Mouse (Mus musculus): ENCODE measurements around the gene Tmem45b. TPM values are rescaled to one million over a fixed set of nuclear protein-coding genes. Genes with fewer than 3 reads are reported as not detected.
A peak's percentile ranks its signal among the peaks of the same experiment; 100 is the strongest.

The Tmem45b gene
- polyA plus RNA-seq, 1 experiment from 2014 or later = 110 TPM

DNA sequence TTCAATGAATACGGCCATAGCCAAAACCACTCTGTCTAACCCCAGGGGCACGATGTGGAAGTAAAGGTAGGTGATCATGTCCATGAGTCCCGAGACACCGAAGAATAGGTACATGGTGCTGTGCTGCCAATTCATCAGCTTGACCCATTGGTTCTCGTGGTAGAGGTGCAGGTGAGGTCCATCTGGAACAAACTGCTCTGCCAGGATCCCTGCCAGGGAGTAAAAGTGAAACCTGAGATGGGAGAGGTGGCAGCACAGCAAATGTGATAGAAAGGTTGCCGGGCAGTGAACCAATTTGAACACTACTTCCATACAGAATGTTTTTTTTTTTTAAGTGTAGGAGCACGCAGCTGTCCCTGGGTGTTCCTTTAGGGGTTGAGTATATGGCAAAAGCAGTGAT lies 35.3 kb downstream of the Tmem45b start:
- Histone ChIP-seq H3K9me3 (ENCODE audit: control insufficient read depth, low read length) (no peaks in the 10 kb centered on the region), H3K4me2 (replicated peaks; ENCODE audit: low read depth) (no peak overlapping the region), H3K4me1 (replicated peaks; ENCODE audit: control insufficient read depth, insufficient read depth) (no peaks in the 10 kb centered on the region), H3K36me3 (ENCODE audit: control insufficient read depth, insufficient read depth, low read length) (no peaks in the 10 kb centered on the region), H3K9ac (ENCODE audit: low read length) (no peak overlapping the region), H3K27ac (replicated peaks) (no peak overlapping the region), H3K4me3 (ENCODE audit: low read depth, low read length) (no peak overlapping the region), H3K27me3 (ENCODE audit: control insufficient read depth, insufficient read depth, low read length) (no peaks in the 10 kb centered on the region)
- ATAC-seq (ENCODE audit: low FRiP score, low TSS enrichment) = no peak
- DNase-seq (ENCODE audit: low spot score) = no peak
- WGBS = 78% methylated on average over 7 of the region's 7 CpGs
- TF ChIP-seq EP300 (optimal IDR thresholded peaks at IDR 0.05) (no peak), CTCF (IDR thresholded peaks at IDR 0.05; ENCODE audit: low read depth) (no peak)

DNA sequence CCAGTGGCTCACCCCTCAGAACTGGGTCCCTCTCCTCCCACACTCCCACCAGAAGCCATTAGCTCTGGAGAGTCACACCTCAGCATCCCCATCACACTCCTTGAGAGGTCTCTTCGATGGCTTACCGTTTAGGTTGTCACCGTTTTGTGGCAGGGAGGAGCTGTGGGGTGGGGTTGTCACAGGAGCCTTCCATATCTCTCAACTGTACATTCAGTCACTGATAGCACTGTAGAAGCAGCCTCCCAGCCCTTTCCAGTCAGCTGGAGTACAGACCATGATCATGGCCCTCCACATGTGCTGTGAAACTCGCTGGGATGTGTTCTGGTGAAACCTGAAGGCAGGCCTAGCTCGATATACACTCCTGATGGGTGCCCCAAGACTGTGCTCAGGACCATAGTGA lies 42.1 kb downstream of the Tmem45b start:
- no peak overlapping the region for H3K27ac ChIP-seq (replicated peaks)
- H3K9ac ChIP-seq (ENCODE audit: low read length) = no peak overlapping the region
- H3K4me1 ChIP-seq (replicated peaks; ENCODE audit: control insufficient read depth, insufficient read depth) = no peaks in the 10 kb centered on the region
- WGBS = 76% methylated on average over 5 of the region's 5 CpGs
- ATAC-seq (ENCODE audit: low FRiP score, low TSS enrichment) (peak; percentile 40; the same call in 1 of the 2 replicates), DNase-seq (ENCODE audit: low spot score) (no peak)
- no peaks in the 10 kb centered on the region for H3K27me3 ChIP-seq (ENCODE audit: control insufficient read depth, insufficient read depth, low read length)
- H3K4me3 ChIP-seq (ENCODE audit: low read depth, low read length) = no peak overlapping the region
- no peak overlapping the region for H3K4me2 ChIP-seq (replicated peaks; ENCODE audit: low read depth)
- no peaks in the 10 kb centered on the region for H3K9me3 ChIP-seq (ENCODE audit: control insufficient read depth, low read length)
- TF ChIP-seq EP300 (optimal IDR thresholded peaks at IDR 0.05) (no peak), CTCF (IDR thresholded peaks at IDR 0.05; ENCODE audit: low read depth) (no peak)
- peaks cover 21% of the 10 kb centered on the region for H3K36me3 ChIP-seq (ENCODE audit: control insufficient read depth, insufficient read depth, low read length)

DNA sequence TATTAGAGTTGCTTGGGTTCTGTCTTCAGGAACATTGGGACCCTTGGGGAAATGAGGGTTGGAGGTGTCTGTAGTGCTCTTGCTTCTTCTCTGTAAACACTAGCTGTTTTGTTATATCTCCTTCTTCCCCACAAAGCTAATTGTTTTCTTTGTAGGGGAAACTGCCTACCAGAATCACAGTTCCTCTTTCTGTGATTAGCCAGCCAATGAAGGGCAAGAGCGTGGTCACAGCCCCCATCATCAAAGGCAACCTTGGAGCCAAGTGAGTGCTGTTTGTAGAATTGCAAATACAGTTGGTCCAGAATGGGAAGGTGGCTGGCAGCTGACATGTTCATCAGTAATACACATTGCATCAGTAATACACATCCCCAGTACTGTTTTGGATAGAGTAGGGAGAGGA lies 45.4 kb downstream of the Tmem45b start:
- Histone ChIP-seq H3K9ac (ENCODE audit: low read length) (no peak overlapping the region), H3K9me3 (ENCODE audit: control insufficient read depth, low read length) (no peaks in the 10 kb centered on the region), H3K27ac (replicated peaks) (no peak overlapping the region), H3K4me3 (ENCODE audit: low read depth, low read length) (no peak overlapping the region), H3K4me1 (replicated peaks; ENCODE audit: control insufficient read depth, insufficient read depth) (no peaks in the 10 kb centered on the region), H3K36me3 (ENCODE audit: control insufficient read depth, insufficient read depth, low read length) (peaks cover 31% of the 10 kb centered on the region), H3K27me3 (ENCODE audit: control insufficient read depth, insufficient read depth, low read length) (no peaks in the 10 kb centered on the region), H3K4me2 (replicated peaks; ENCODE audit: low read depth) (no peak overlapping the region)
- DNase-seq (ENCODE audit: low spot score) (no peak), ATAC-seq (ENCODE audit: low FRiP score, low TSS enrichment) (no peak)
- WGBS = 94% methylated on average over 1 of the region's 1 CpGs
- TF ChIP-seq EP300 (optimal IDR thresholded peaks at IDR 0.05) (no peak), CTCF (IDR thresholded peaks at IDR 0.05; ENCODE audit: low read depth) (no peak)

DNA sequence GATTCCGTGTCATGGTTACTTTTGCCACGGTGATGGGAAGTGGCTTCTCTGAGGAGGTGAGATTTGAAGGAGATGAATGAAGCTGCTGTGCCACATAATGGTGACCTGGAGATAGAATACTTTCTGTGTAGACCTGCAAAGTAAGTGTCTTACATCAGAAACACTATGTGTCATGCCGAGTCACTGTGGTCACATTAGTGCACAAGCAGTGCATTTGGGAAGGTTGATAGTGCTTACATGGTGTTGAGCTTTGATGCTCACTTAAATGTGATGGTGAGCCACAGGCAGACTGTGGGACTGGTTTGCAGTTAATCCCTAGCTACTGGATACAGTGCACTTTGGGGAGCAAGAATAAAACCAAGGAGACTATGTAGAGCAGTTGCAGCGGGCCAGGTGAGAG lies 52.1 kb downstream of the Tmem45b start:
- Histone ChIP-seq H3K27ac (replicated peaks) (no peak overlapping the region), H3K27me3 (ENCODE audit: control insufficient read depth, insufficient read depth, low read length) (no peaks in the 10 kb centered on the region), H3K4me1 (replicated peaks; ENCODE audit: control insufficient read depth, insufficient read depth) (no peaks in the 10 kb centered on the region), H3K4me3 (ENCODE audit: low read depth, low read length) (no peak overlapping the region), H3K9ac (ENCODE audit: low read length) (no peak overlapping the region), H3K36me3 (ENCODE audit: control insufficient read depth, insufficient read depth, low read length) (peaks cover 44% of the 10 kb centered on the region), H3K4me2 (replicated peaks; ENCODE audit: low read depth) (no peak overlapping the region), H3K9me3 (ENCODE audit: control insufficient read depth, low read length) (no peaks in the 10 kb centered on the region)
- TF ChIP-seq EP300 (optimal IDR thresholded peaks at IDR 0.05) (no peak), CTCF (IDR thresholded peaks at IDR 0.05; ENCODE audit: low read depth) (no peak)
- 87% methylated on average over 4 of the region's 4 CpGs for WGBS
- ATAC-seq (ENCODE audit: low FRiP score, low TSS enrichment) = no peak
- DNase-seq (ENCODE audit: low spot score) = no peak

DNA sequence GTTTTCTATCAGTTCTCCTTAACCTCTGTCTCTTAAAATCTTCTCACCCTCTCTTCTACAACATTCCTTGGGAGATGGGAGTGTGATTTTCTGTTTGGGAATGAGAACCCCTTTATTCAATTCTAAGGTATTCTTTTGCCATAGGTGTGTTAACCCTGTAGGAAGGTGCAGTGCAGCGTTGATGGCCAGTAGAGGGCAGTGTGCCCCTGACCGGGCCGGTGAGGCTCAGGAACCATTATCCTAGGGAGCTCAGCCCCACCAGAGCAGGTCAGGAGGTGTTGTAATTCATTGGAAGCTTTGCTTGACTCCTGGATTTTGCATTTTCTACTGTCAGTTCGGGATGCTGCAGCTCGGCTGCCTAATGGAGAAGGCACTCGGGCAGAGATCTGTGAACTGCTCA lies 59.0 kb downstream of the Tmem45b start:
- no peak overlapping the region for H3K9ac ChIP-seq (ENCODE audit: low read length)
- H3K4me3 ChIP-seq (ENCODE audit: low read depth, low read length) = no peak overlapping the region
- H3K9me3 ChIP-seq (ENCODE audit: control insufficient read depth, low read length) = no peaks in the 10 kb centered on the region
- DNase-seq (ENCODE audit: low spot score) = peak; percentile 64
- H3K36me3 ChIP-seq (ENCODE audit: control insufficient read depth, insufficient read depth, low read length) = peaks cover 46% of the 10 kb centered on the region
- H3K4me2 ChIP-seq (replicated peaks; ENCODE audit: low read depth) = no peak overlapping the region
- peak; percentile 82 for ATAC-seq (ENCODE audit: low FRiP score, low TSS enrichment)
- H3K27ac ChIP-seq (replicated peaks) = no peak overlapping the region
- no peak for TF ChIP-seq EP300 (optimal IDR thresholded peaks at IDR 0.05)
- TF ChIP-seq CTCF (IDR thresholded peaks at IDR 0.05; ENCODE audit: low read depth) = peak; percentile 84
- WGBS = 59% methylated on average over 6 of the region's 6 CpGs
- no peaks in the 10 kb centered on the region for H3K27me3 ChIP-seq (ENCODE audit: control insufficient read depth, insufficient read depth, low read length)
- no peaks in the 10 kb centered on the region for H3K4me1 ChIP-seq (replicated peaks; ENCODE audit: control insufficient read depth, insufficient read depth)

DNA sequence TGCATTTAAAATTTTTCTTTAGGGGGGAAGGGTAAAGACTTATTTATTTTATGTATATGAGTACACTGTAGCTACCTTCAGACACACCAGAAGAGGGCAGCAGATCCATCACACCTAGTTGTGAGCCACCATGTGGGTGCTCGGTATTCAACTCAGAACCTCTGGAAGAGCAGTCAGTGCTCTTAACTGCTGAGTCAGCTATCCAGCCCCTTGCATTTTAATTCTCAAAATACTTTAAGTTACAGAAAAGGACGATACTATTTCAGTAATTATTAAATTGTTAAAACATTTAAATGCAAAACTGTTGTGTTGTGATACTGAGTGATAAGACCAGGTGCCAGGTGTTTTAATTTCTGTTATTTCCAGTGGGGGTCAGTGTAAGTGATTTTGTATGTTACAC lies 60.0 kb downstream of the Tmem45b start:
- no peak for ATAC-seq (ENCODE audit: low FRiP score, low TSS enrichment)
- 92% methylated on average over 2 of the region's 2 CpGs for WGBS
- Histone ChIP-seq H3K36me3 (ENCODE audit: control insufficient read depth, insufficient read depth, low read length) (peaks cover 39% of the 10 kb centered on the region), H3K27ac (replicated peaks) (no peak overlapping the region), H3K9ac (ENCODE audit: low read length) (no peak overlapping the region), H3K4me2 (replicated peaks; ENCODE audit: low read depth) (no peak overlapping the region), H3K4me1 (replicated peaks; ENCODE audit: control insufficient read depth, insufficient read depth) (no peaks in the 10 kb centered on the region), H3K9me3 (ENCODE audit: control insufficient read depth, low read length) (no peaks in the 10 kb centered on the region), H3K4me3 (ENCODE audit: low read depth, low read length) (no peak overlapping the region), H3K27me3 (ENCODE audit: control insufficient read depth, insufficient read depth, low read length) (no peaks in the 10 kb centered on the region)
- no peak for TF ChIP-seq EP300 (optimal IDR thresholded peaks at IDR 0.05)
- TF ChIP-seq CTCF (IDR thresholded peaks at IDR 0.05; ENCODE audit: low read depth) = no peak
- DNase-seq (ENCODE audit: low spot score) = no peak

All from stomach, postnatal 0 days (tissue).